8 mouse cellular contexts compared by ENCODE assay signal in genomic region chr2:34645851-34646540, GRCm38 (mm10).
DNase-seq lines count a peak whose midpoint lies in the region; ATAC-seq and TF ChIP-seq lines count a peak whose summit lies in the region.

No protein-coding gene starts in this region.

- peak overlapping the region; percentile 85 for H3K4me2 ChIP-seq in intestine, postnatal 0 days (replicated peaks; ENCODE audit: low read depth)
- peak overlapping the region; percentile 36 for H3K4me2 ChIP-seq in neural tube, embryonic 14.5 days (ENCODE audit: low read depth, low read length)

- DNase-seq in ovary, adult 18-20 months (ENCODE audit: low spot score) = peak; percentile 39
- no peak for DNase-seq in ovary, postnatal 10 days (ENCODE audit: low spot score)
- DNase-seq in embryo, embryonic 10.5 days (ENCODE audit: low spot score) = peak; percentile 85
- peak; percentile 97 for DNase-seq in heart, adult 11 months
- DNase-seq in lung, adult 2 months = peak; percentile 66
- peak; percentile 85 for DNase-seq in thymus, postnatal 36 days

- H3K9ac ChIP-seq in intestine, postnatal 0 days (ENCODE audit: low read depth, low read length) = peak overlapping the region; percentile 42; the same call in 1 of the 2 replicates
- H3K9ac ChIP-seq in neural tube, embryonic 14.5 days (replicated peaks; ENCODE audit: low read depth, low read length) = no peak overlapping the region

- no peak overlapping the region for H3K27ac ChIP-seq in intestine, postnatal 0 days (ENCODE audit: low read depth, low read length)
- no peak overlapping the region for H3K27ac ChIP-seq in neural tube, embryonic 14.5 days (ENCODE audit: low read depth, low read length)

- no peaks in the 10 kb centered on the region for H3K36me3 ChIP-seq in intestine, postnatal 0 days (ENCODE audit: control insufficient read depth, insufficient read depth)
- H3K36me3 ChIP-seq in neural tube, embryonic 14.5 days (ENCODE audit: control insufficient read depth, insufficient read depth, low read length) = no peaks in the 10 kb centered on the region

- WGBS in intestine, postnatal 0 days = 11% methylated on average over 21 of the region's 21 CpGs
- WGBS in lung, adult 2 months = 4% methylated on average over 21 of the region's 21 CpGs
- 11% methylated on average over 21 of the region's 21 CpGs for WGBS in neural tube, embryonic 14.5 days

- peak overlapping the region; percentile 52 for H3K4me3 ChIP-seq in intestine, postnatal 0 days (ENCODE audit: low read depth, low read length)
- peak overlapping the region; percentile 74 for H3K4me3 ChIP-seq in lung, adult 2 months (replicated peaks; ENCODE audit: extremely low read depth, low read depth, low read length)
- no peak overlapping the region for H3K4me3 ChIP-seq in neural tube, embryonic 14.5 days (ENCODE audit: low read depth, low read length)

- no peaks in the 10 kb centered on the region for H3K4me1 ChIP-seq in intestine, postnatal 0 days (replicated peaks; ENCODE audit: control insufficient read depth, insufficient read depth, low read length)
- peaks cover 6% of the 10 kb centered on the region; the same call in 1 of the 2 replicates for H3K4me1 ChIP-seq in lung, adult 2 months (ENCODE audit: control insufficient read depth, insufficient read depth, low read length)
- H3K4me1 ChIP-seq in neural tube, embryonic 14.5 days (ENCODE audit: control insufficient read depth, insufficient read depth, low read length) = 0 out of 2 replicates have a peak, but pooled peaks cover 7% of the 10 kb centered on the region

- TF ChIP-seq POLR2A in lung, adult 2 months (IDR thresholded peaks at IDR 0.05; ENCODE audit: borderline replicate concordance, extremely low read depth, low read depth, low read length) = no peak; the same call in 1 of the 2 replicates

- ATAC-seq in intestine, postnatal 0 days = peak; percentile 88
- ATAC-seq in neural tube, embryonic 14.5 days (ENCODE audit: low read depth) = peak; percentile 76

- H3K27me3 ChIP-seq in intestine, postnatal 0 days (replicated peaks; ENCODE audit: control insufficient read depth, insufficient read depth, low read length) = no peaks in the 10 kb centered on the region
- no peaks in the 10 kb centered on the region for H3K27me3 ChIP-seq in neural tube, embryonic 14.5 days (ENCODE audit: control insufficient read depth, insufficient read depth, low read length)

- TF ChIP-seq CTCF in intestine, postnatal 0 days (IDR thresholded peaks at IDR 0.05; ENCODE audit: low read depth) = no peak
- no peak for TF ChIP-seq CTCF in lung, adult 2 months (IDR thresholded peaks at IDR 0.05; ENCODE audit: insufficient read depth, low read length)

- no peaks in the 10 kb centered on the region for H3K9me3 ChIP-seq in intestine, postnatal 0 days (ENCODE audit: control insufficient read depth)
- no peaks in the 10 kb centered on the region for H3K9me3 ChIP-seq in neural tube, embryonic 14.5 days (ENCODE audit: control insufficient read depth, low read length)
